Mouse (Mus musculus): ENCODE data around the gene Bud23. TPM values are rescaled to one million over a fixed set of nuclear protein-coding genes. Genes with fewer than 3 reads are reported as not detected.
"Not testable (repeated sequence)": the region's sequence is repeated elsewhere in the genome, so short reads cannot be mapped to it uniquely, and the experiment has no call there.

Bud23 gene
- 67.6 and 68.1 TPM in 2 replicates for total RNA-seq (2017)

DNA sequence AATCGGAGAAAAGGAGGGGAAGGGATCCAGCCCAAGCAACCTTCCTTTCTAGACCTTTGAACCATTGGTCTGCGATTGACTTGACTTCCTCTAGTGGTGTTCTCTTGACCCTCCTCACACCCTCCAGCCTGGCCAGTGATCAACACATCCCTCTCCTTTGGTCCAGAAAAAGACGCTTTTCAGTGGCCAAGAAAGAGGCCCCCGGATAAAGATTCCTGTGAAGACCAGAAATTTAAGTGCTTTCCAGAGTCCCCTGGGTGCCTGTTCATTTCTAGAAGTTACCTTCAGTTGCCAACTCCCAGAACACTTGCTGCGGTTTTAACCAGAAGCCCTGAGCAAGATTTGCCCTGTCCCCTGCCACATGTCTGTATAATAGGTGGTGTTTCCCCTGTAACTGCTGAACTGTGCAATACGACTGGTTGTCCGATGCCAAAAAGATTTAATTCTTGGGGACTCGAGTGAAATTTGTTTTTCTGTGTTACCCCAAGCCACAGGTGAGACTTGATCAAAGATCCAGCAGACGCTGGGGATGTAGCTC lies at the start of gene Bud23:
Bud23 (minus strand) TSS at position 51 of the 538 bp plus-strand sequence.
- not testable (repeated sequence) for ATAC-seq (ENCODE audit: extremely low read depth, insufficient number of reproducible peaks, low FRiP score, poor library complexity, severe bottlenecking)

DNA sequence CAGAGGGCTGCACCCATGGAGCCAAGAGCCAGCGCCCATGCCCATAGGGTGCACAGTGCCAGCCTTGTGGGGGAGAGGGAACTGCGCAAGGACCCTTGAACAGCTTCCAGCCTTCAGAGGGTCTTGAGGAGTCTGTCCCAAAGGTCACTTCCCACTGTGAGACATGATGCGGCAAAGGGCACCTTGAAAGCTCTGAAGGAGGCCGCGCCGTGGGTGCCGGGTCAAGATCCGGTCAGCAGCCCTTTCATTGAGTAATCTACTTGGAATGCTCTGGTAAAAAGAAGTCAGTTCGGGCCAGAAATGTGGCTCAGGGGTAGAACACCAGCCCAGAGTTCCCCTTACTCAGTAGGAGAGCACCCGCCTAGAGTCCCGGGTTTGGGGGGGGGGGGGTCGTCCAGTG lies 49.0 kb upstream of the Bud23 start:
- no peak for ATAC-seq (ENCODE audit: extremely low read depth, insufficient number of reproducible peaks, low FRiP score, poor library complexity, severe bottlenecking)

DNA sequence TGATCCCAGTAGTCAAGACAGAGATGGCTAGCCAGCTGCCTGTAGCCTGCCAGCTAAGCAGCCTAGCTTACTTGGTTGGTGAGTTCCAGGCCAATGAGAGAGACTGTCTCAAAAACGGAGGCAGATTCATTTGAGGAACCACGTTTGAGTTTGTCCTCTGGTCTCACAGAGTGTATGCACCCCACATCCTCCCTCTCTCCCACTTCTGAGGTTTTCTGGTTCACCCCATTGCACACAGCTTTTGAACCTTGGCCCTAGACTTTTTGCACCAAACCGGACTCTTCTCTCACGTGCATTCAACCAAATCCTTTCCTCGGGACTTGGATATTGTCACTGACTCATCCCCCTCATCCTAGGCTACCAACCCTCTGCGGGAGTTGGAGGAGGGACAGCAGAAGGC lies 45.2 kb upstream of the Bud23 start:
- ATAC-seq (ENCODE audit: extremely low read depth, insufficient number of reproducible peaks, low FRiP score, poor library complexity, severe bottlenecking) = no peak

DNA sequence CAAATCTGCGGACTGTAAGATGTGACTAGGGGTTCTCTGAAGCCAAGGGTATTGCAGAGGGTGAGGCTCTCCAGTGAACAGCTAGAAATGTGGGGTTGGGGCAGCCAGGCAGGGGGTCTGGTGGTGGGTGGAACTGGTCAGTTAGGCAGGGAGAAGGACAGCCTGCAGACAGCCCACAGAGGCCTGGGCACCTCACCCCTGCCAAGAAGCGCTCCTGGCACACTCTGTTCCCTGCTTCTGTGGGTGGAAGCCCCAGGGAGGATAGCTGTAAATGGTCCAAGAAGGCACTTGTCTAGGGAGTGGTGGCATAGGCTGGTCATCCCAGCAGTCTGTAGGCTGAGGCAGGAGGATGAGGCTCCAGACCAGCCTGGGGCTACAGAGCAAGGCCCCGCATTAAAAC lies 44.7 kb upstream of the Bud23 start:
- no peak for ATAC-seq (ENCODE audit: extremely low read depth, insufficient number of reproducible peaks, low FRiP score, poor library complexity, severe bottlenecking)

DNA sequence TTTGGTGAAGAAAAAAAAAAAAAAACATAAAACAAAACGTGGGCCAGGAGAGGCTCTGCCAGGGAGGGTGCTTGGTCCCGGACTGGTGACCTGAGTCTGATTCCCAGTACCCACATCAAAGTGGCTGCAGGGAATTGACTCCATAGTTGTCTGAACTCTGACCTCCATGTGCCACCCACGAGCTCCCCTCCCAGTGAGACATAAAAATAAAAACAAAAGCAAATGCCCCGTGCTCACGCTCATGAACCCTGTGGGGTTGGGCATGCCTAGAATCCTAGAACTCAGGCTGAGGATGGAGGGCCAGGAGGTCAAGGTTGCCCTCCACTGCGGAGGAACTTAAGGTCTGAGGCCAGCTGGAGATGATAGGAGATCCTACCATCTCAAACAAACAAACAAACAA lies 44.3 kb upstream of the Bud23 start:
- no peak for ATAC-seq (ENCODE audit: extremely low read depth, insufficient number of reproducible peaks, low FRiP score, poor library complexity, severe bottlenecking)

DNA sequence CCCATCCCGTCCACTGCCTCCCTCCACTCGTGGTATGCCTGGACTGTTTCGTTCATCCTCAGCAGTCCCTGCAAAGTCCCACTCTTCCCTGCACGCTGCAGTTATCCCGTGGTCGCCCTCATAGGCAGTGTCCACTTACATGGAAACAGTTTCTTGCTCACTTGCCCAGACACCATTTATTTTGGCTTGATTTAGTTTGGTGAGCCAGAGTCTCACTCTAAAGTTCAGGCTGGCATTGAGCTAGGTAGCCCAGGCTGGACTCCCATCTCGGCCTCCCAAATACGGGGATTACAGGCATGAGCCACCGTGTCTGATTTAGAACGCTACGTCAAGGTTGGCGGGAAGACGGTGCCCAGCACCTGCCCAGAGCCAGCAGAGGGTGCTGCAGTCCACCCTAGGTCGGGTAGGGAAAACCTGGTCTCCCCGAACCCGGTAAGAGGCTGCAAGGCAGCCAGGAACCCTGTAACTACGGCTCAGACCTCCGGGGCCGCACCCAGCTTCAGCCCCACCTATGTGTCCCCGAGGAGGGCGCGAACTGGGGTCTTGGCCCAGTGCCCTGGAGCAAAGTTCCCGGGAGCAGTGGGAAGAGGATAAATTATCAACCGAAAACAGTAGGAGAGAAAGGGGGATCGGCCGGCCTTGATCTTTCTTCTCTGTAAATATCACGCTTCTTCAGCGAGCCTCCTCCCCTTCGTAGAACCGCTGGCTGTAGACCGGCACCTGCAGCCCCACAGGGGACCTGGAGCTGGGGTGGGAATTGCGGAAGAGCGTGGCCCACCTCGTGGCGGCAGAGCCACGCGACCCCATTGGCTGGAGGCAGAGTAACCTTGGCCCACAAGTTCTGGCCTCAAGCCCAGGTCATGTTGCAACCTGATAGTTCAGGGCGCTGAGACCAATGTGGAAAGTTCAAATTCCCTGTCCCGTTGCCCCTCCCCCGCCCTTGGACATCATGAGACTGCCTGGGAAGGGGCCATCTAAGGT lies 43.1 kb upstream of the Bud23 start:
- ATAC-seq (ENCODE audit: extremely low read depth, insufficient number of reproducible peaks, low FRiP score, poor library complexity, severe bottlenecking) = no peak

DNA sequence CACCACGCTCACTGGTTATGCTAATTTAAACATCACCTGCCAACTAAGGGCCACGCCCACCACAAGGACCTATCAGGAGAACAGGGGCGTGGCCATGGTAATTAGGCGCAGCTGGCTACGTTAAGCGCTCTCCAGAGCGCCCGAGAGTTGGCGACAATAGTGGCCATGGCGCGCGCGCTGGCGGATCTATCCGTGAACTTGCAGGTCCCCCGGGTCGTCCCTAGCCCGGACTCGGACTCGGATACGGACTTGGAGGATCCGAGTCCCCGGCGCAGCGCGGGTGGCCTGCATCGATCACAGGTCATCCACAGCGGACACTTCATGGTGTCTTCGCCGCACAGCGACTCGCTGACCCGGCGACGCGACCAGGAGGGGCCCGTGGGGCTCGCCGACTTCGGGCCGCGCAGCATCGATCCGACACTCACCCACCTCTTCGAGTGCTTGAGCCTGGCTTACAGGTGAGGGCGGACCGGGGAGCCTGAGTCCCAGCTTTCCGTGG lies 42.0 kb upstream of the Bud23 start:
- ATAC-seq (ENCODE audit: extremely low read depth, insufficient number of reproducible peaks, low FRiP score, poor library complexity, severe bottlenecking) = peak; percentile 43; the same call in 1 of the 2 replicates

DNA sequence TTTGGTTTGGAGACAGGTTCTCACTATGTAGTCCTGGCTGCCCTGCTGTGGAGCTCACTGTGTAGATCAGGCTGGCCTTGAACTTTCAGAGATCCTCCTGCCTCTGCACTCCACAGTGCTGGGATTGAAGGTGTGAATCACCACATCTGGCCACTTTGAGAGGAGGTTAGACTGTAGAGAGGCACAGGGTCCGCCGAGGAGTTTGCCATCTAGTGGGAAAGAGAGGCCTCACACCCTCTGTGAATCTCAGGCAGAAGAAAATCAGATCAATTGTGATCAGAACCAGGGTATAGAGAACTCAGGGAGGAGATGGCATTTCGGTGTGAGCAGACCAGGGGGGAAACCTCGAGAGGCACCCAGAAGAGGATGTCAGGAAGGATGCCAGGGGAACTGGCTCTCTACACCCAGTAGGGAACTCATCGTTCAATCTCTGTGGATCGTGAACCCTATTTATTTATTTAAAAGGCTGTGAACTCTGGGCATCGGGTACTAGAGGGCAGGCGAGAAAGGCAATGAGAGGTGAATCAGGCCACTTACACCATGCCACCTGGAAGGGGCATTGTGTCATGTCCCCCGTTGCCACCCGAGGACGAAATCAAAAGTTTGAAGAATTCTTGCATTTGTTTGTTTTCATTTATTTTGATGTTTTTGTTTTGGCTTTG lies 39.4 kb upstream of the Bud23 start:
- no peak for ATAC-seq (ENCODE audit: extremely low read depth, insufficient number of reproducible peaks, low FRiP score, poor library complexity, severe bottlenecking)

DNA sequence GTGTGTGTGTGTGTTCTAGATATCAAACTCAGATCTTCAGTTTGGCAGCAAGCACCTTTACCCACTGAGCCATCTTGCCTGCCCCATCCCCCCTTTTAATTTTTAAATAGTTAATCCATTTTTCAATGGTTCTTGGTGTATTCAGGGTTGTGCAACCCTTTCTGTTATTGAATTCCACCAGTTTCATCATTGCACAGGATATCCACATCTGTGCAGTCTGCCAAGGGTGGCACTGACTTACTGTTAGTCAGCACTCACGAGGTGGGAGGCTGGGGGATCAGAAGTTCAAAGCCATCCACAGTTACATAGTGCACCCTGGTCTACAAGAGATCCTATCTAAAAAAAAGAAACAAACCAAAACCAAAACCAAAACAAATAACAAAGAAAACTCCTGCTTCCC lies 36.2 kb upstream of the Bud23 start:
- ATAC-seq (ENCODE audit: extremely low read depth, insufficient number of reproducible peaks, low FRiP score, poor library complexity, severe bottlenecking) = no peak

DNA sequence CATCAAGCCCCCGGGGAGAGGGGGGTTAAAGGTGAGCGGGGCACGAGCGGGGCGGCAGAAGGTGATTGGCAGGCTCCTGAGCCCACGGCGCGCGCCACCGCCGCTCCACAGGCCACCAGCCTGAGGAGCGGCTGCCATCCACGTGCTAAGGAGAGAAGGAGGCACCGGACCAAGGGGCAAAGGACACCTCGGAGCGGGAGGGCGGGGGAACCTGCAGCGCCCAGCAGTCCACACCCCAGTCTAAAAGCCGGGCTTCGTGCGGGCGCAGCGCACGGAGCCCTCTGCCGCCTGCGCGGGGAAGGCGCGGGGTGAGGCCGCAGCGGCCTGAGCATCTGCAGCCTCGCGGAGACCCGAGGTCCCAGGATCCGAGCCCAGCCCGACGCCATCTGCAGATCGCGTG lies 24.9 kb upstream of the Bud23 start, which contains the start of gene Mlxipl:
Mlxipl (plus strand) TSS at position 238 of the 400 bp plus-strand sequence.
- ATAC-seq (ENCODE audit: extremely low read depth, insufficient number of reproducible peaks, low FRiP score, poor library complexity, severe bottlenecking) = no peak

DNA sequence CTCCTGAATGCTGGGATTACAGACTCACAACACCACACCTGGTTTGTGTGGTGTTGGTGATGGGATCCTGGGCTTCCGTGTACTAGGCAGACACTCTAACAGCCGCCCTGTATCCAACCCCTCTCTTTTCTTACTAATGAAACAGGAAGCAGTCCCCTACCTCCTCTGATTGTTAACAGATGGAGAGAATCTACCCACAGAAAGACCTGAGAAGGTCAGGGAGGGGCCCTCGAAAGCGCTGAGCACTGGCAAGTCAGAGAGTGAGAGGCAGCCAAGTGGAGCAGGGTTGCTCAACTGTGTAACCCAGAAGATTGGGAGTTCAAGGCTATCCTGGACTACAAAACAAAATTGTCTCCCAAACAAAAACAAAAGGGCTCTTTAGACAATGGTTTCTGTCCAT lies 22.1 kb upstream of the Bud23 start:
- no peak for ATAC-seq (ENCODE audit: extremely low read depth, insufficient number of reproducible peaks, low FRiP score, poor library complexity, severe bottlenecking)

DNA sequence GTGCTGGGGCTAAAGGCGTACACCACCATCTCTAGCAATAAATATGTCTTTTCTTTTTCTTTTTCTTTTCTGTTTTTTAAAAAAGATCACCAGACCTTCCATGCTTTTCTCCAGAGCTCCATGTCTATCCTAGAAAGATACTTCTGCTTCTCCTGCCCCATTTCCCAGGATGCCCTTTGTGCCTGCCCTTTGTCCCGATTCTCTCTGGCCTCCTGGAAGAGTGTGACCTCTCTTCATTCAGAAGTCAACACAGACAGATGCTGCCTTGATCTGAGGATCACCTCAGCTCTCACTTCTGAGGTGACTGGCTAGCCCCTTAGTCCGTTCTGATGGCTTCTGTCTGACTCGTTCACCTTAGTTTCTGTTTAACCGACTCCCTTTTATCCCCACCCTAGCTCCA lies 15.8 kb upstream of the Bud23 start:
- ATAC-seq (ENCODE audit: extremely low read depth, insufficient number of reproducible peaks, low FRiP score, poor library complexity, severe bottlenecking) = no peak

DNA sequence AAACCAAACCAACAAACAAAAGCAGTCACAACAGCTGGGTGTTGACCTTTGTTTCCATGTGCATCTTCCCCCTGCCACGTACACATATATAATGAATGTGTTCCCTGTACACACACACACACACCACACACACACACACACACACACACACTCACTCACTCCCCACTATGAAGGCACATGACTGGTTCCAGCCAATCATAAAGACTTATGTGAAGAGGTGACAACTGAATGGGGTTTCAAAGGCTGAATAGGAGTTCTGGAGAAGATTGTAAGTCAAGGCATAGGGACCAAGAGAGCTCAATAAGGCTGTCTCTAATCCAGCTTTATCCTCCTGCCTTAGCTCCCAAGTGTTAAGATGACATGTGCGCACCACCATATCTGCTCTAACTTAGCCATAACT lies 14.8 kb upstream of the Bud23 start:
- ATAC-seq (ENCODE audit: extremely low read depth, insufficient number of reproducible peaks, low FRiP score, poor library complexity, severe bottlenecking) = no peak

DNA sequence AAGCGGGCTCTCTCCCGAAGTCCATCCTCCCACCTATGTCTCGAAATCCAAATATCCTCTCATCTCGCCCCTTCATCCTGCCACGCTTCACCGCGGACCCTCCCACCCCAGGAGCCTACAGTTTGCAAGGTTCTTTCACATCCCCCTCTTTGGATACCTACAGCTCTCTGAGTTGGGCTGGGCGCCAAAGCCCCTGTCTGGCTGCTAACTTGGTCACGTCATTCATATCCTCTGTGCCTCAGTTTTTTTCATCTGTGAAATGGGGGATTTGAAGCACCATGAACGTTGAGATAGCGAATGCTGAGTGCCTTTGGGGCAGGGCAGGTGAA lies 13.7 kb upstream of the Bud23 start:
- no peak for ATAC-seq (ENCODE audit: extremely low read depth, insufficient number of reproducible peaks, low FRiP score, poor library complexity, severe bottlenecking)

DNA sequence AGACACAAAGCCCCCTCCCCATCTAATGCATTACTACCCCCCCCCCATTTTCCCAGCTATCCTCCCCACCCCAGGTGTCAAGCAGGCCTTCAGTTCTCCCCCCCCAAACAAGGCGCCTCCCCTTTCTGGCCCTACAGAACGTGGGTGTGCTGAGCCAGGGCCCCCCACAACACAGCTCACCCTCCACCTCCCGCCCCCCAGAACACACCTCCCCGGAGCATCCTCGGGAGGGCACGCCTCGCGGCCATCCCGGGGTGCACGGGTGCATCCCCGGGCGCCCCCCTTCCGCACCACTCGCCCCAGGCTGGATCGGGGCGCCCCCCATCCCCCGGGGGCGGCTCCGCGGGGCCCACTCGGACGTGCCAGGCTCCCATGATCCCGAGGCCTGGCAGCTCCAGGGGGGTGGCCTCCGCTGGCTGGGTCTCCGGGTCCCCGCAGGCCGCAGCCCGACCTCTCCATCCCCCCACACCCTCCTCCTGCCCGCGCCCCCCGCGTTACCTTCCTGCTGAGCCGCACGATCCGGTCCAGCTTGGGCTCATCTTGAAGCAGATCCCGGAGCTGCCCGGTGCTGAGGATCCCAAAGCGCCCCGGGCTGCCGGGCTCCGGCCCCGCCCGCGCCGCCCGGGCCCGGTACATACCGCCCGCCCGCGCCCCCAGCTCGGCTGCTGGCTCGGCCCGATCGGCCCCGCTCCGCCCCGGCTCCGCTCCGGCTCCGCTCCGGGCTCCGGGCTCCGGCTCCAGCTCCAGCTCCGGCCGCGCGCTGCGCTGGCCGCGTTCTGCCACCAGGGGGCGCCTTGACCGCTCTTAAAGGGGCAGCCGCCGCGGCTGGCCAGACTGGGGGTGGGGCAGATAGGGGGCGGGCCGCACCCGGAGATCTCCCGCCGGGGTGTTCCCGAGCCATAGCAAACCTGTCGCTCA lies 13.1 kb upstream of the Bud23 start, which contains the start of gene Vps37d:
Vps37d (minus strand) TSS at position 703 of the 918 bp plus-strand sequence.
- peak; percentile 65; the same call in 1 of the 2 replicates for ATAC-seq (ENCODE audit: extremely low read depth, insufficient number of reproducible peaks, low FRiP score, poor library complexity, severe bottlenecking)

DNA sequence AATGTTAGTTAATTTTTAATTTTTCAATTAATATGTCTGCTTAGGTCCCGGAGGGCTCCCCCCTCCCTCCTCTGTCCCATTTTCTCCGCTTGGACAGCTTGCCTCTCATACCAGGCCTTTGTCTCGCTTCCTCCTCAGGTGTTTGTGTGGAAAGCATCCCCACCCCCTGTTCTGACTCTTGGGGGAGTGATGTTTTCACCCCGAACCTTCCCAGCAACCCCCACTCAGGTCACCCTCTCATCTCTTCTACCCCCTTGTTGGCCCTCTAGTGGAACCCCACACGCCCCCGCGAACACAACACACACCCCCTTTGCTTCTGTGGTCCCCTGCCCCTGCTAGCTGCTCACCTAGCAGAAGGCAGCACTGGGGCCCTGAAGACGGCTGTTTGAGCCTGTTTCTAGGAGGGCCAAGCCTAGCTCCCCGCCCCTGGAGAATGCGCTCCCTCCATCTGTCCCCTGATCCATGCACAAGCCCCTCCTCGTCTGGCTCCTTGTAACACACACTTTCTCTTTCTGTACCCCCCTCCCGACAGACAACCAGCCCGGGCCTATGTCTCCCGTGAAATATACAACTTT lies 12.3 kb upstream of the Bud23 start:
- no peak for ATAC-seq (ENCODE audit: extremely low read depth, insufficient number of reproducible peaks, low FRiP score, poor library complexity, severe bottlenecking)

DNA sequence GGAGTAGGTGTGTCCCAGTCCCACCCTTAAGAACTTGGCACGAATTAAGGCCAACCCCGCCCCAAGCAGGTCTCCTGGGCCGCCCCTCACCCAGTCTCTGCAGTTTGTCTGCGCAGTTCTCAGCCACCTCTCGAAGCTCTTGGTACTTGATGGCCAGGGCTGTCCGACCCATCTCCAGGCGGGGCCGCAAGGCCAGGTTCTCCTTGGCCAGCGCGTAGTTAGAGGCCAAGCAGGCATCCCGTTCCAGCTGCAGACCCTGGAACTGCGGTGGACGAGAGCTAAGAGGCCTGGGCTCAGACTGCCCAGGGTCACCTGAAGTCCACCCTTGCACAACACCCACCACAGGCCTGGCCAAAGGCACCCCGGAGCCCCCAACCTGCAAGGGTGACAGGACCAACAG lies 11.6 kb upstream of the Bud23 start:
- no peak for ATAC-seq (ENCODE audit: extremely low read depth, insufficient number of reproducible peaks, low FRiP score, poor library complexity, severe bottlenecking)

DNA sequence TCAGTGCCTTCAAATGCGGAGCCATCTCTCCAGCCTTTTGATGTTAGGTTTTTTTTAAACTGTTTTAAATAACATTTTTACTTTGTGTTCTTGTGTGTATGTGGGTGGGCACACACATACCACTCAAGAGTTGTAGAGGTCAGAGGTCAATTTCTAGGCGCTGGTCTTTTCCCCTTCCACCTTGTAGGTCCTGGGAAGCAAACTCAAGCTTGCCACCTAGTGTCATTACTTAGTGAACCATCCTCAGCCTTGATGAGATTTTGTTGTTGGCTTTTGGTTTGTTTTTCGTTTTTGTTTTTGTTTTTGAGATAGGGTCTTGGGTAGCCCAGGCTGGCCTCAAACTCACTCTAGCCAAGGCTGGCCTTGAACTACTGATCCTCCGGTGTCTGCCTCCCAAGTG lies 10.9 kb upstream of the Bud23 start:
- ATAC-seq (ENCODE audit: extremely low read depth, insufficient number of reproducible peaks, low FRiP score, poor library complexity, severe bottlenecking) = no peak
